Mouse (Mus musculus) cortical plate, adult 2 months (tissue): ENCODE measurements around the gene Ywhaq. TPM values are rescaled to one million over a fixed set of nuclear protein-coding genes. Genes with fewer than 3 reads are reported as not detected.

Experiments
- H3K27ac ChIP-seq: fragments of 200-500 bp; 2 replicates; pipeline ENCODE4 v1.5.1; 2012; ENCODE audit warnings: low read length, control low read depth, inconsistent platforms; ENCODE audit not compliant: insufficient read depth
- H3K4me1 ChIP-seq: fragments of 200-500 bp; 2 replicates; pipeline ENCODE4 v1.6.1; 2011; ENCODE audit warnings: low read length; ENCODE audit not compliant: control insufficient read depth, insufficient read depth
- H3K4me3 ChIP-seq: fragments of 200-500 bp; 2 replicates; pipeline ENCODE4 v1.5.1; 2011; ENCODE audit warnings: mild to moderate bottlenecking, low read length, control low read depth; ENCODE audit not compliant: insufficient read depth
- CTCF ChIP-seq: fragments of 200-500 bp; IDR thresholded peaks from 2 replicates; pipeline ENCODE4 v1.5.1; 2011; ENCODE audit warnings: mild to moderate bottlenecking, control low read depth, low read length; ENCODE audit not compliant: insufficient read depth; ENCODE audit errors: extremely low read depth
- POLR2A ChIP-seq: fragments of 200-500 bp; IDR thresholded peaks from 2 replicates; pipeline ENCODE4 v1.6.1; 2011; ENCODE audit warnings: mild to moderate bottlenecking, low read length, control low read depth; ENCODE audit not compliant: insufficient read depth; ENCODE audit errors: extremely low read depth
- polyA plus RNA-seq: library from polyadenylated mRNA; depleted of rRNA; stranded (reverse); fragments of >200 nt; gene quantifications from 2 replicates; pipeline ENCODE4 v1.2.3, GENCODE M21; 2012

The Ywhaq gene
- polyA plus RNA-seq, 1 experiment, result 331 TPM

DNA sequence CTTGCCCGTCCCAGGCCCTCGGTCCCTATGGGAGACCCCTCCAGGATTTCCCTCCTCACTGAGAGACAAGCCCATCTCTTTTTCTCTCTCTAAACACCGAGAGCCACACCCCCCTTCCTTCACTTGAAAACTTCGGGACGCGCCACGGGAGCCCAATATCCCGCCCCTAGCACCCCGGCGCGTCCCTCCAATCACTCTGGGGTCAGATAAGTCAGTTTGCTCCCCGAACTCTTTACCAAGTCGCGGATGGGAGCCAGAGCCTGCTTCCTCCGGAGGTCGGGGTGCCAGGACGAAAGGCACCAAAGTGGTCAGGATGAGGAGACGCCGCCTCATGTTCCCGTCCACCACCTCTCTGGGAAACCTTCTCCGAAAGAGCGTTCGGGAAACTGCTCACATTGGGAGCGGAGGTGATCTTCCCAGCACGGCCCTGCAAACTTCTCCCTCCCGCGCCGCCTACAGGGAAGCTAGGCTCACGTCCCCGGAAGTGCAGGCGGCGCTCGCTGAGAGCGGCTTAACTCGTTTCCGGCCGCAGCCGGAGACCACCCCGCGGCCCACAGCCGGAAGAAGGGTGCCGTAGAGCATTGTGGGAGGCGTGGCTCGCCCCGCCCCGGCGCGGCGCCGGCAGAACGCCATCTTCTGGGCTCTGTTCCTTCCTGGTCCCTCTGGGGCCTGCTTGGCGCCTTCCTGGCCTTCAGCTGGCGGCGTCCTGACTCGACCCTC, 44.2 kb downstream of the Ywhaq start, which contains the start of gene Adam17:
Gene Adam17, minus strand, starts transcription at position 533 of the 720 bp plus-strand sequence.
- peak within 1 kb of the TSS; percentile 73 for H3K4me3 ChIP-seq
- peak; percentile 56; the same call in 1 of the 2 replicates for TF ChIP-seq POLR2A
- TF ChIP-seq CTCF, result no peak
- peak within 1 kb of the TSS; percentile 90 for H3K27ac ChIP-seq
- peaks cover 1% of the 10 kb centered on the region; the same call in 1 of the 2 replicates for H3K4me1 ChIP-seq

DNA sequence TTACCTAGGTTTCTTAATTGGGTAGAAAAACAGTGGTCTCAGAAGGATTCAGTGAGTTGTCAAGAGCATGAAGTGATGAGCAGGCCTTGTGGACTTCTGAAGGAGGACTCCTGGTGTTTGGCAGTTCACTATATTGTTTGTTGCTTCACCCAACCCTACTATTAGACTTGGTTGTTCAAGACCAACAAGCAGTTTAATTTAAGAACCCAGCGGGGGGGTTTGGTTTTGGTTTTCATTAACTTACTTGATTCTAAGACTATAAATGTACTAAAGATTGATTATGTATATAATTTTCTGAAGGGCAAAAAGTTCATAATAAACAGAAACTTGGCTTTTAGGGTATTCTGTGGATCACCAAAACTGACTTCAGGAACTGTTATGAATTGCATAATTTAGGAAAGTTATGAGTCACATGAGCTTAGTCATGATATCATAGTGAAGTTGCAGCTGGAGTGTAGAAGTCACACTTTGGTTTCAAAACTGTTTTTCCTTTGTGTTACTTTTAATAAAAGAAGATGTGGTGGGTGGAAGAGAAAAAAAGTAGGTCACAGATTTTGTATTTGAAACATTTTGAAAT, 47.3 kb downstream of the Ywhaq start:
- TF ChIP-seq POLR2A (no peak), CTCF (no peak)
- peaks cover 1% of the 10 kb centered on the region; the same call in 1 of the 2 replicates for H3K4me1 ChIP-seq
- H3K4me3 ChIP-seq, result no peak overlapping the region
- H3K27ac ChIP-seq, result no peak overlapping the region

DNA sequence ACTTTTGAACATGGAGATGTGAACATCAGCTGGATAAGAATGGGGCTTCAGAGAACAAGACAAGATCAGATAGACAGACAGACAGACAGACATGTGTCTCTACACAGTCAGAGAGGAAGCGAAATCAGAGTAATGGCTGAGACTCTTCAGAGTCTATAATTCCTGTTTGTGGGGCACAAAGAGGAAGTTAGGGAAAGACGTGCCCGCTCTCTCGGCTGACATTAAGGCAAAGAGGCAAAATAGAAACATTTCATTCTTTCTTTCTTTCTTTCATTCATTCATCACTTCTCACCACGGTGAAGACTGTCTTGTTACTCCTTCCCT, 48.4 kb downstream of the Ywhaq start:
- H3K27ac ChIP-seq, result 0 out of 2 replicates have a peak overlapping the region, but pooled peaks have one; percentile 81
- TF ChIP-seq POLR2A (no peak), CTCF (no peak)
- H3K4me1 ChIP-seq, result peaks cover 1% of the 10 kb centered on the region; the same call in 1 of the 2 replicates
- H3K4me3 ChIP-seq, result no peak overlapping the region

DNA sequence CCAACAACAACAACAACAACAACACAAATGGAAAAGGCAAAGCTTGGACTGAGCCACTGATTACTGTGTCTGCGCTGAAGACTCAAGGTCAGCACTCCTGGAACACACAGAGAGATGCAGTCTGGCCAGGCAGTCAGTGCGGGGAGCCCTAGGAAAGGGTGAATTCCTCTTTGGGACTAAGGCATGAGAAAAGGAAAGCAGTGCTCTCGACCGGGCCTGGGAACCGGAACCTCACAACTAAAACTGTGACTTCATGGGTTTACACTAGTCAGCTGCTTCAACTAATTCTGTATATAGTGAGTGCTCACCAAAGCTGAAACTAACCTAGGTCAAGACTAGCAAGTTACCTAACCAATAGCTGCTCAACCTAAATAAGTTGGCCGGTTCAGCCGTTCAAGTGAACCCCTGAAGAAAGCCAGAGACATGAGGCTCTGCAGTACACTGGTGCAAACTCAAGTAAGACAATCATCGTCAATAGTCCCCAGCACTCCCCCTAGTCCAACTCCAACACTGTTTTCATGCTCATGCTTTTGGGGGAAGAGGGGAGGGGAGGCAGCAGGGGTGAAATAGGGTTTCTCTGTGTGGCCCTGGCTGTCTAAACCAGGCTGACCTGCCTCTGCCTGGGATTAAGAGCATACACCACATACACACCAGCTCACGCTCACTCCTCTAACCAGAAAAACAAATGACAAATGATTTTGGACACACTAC, 48.9 kb downstream of the Ywhaq start:
- Histone ChIP-seq H3K27ac (peak overlapping the region; percentile 81; the same call in 1 of the 2 replicates), H3K4me3 (no peak overlapping the region), H3K4me1 (peaks cover 1% of the 10 kb centered on the region; the same call in 1 of the 2 replicates)
- no peak for TF ChIP-seq POLR2A
- no peak for TF ChIP-seq CTCF

DNA sequence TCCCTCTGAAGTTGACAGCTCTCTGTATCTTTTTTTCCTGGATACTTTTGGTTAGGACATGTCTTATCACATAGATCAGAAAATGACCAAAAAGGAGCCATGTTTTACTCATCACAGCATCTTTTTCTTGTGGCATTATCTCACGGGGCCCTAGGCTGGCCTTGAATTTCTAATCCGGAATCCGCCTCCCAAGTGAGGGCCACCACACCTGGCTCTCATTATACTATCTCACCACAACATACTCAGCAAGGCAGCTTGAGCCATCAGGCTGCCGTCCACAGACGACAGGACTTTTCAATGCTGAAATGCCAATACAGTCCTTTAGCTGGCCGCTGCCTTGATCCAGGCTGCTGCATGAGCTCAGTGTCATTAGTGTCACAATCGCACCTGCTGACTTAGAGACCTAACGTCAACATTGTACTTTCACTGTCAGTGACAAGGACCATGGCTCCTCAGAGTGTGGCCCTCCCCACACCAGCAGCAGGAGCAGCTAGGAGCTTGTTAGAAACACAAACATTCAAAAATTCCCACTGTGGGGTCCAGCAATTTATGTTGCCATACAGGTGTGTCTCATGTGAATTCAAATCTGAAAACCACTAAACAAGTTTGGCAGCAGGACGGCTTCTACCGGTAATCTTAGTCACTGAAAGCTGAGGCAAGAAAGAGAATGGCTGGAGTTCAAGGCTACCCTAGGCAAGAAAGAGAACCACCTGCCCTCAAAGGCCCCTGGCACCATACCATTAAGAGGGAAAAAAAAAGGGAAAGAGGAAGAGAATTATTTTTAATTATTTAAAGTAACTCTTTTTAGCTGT, 52.6 kb downstream of the Ywhaq start:
- H3K4me3 ChIP-seq, result no peak overlapping the region
- H3K4me1 ChIP-seq, result no peaks in the 10 kb centered on the region; the same call in 1 of the 2 replicates
- H3K27ac ChIP-seq, result no peak overlapping the region
- TF ChIP-seq POLR2A, result no peak
- TF ChIP-seq CTCF, result no peak

DNA sequence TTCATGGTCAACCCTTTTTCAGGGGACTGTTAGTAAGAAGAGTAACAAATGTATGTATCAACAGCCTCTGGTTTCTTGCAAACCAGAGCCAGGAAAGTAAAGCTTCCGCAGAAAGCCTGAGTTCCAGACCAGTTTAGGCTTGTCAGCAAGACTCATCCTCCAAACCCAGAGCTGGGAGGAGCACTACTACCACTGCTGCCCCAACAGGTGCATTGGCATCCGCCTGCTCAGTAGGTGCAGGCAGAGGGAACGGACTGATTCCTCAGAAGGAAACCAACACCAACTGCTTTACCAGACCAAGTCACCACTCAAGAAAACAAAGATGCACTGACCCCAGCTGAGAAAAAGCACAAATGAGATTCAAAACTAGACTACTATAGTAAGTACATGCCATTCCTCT, 54.2 kb downstream of the Ywhaq start:
- Histone ChIP-seq H3K4me1 (no peaks in the 10 kb centered on the region; the same call in 1 of the 2 replicates), H3K4me3 (no peak overlapping the region), H3K27ac (no peak overlapping the region)
- TF ChIP-seq CTCF (no peak), POLR2A (no peak)

DNA sequence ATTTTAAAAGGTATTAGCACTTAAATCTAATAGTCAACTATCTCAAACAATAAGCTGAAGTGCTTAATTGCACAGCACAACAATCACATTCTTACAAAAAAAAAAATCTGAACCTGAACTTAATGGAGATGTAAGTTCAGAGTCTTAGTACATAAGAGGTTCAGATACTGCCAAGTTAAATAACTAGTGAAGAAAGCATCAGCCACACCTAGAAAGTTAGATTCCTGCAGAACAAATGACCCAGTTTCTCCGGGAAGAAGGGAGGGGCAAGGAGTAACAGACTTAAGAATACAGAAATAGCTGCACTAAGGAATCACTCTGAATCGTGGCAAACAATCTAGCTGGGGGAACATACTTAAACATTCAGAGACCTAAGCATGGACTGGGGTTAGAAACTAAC, 54.8 kb downstream of the Ywhaq start:
- TF ChIP-seq POLR2A, result no peak
- no peak for TF ChIP-seq CTCF
- no peaks in the 10 kb centered on the region; the same call in 1 of the 2 replicates for H3K4me1 ChIP-seq
- no peak overlapping the region for H3K4me3 ChIP-seq
- H3K27ac ChIP-seq, result no peak overlapping the region

DNA sequence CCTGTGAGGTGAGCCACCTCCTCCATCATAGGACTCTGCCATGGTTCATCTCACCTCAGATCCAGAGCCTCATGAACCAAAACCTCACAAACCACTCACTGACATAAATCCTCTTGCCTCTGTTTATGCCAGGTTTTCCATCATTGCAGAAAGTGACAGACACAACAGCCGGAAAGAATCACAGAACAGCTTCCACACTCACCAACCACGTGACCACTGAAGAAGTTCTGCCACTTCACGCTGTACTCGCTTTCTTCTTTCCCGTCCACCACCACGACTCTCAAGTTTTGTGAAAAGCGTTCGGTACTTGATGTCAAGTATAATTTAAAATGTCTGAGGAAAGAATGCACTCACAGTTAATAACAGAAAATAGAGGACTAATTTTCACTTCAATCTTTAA, 63.8 kb downstream of the Ywhaq start:
- Histone ChIP-seq H3K27ac (no peak overlapping the region), H3K4me3 (no peak overlapping the region), H3K4me1 (no peaks in the 10 kb centered on the region)
- TF ChIP-seq POLR2A, result no peak
- no peak for TF ChIP-seq CTCF
